Mouse (Mus musculus): Measurements from ENCODE around the gene Mllt3.

Gene Mllt3

GRCm38 (mm10) chr4:87761075-87761474, 272.1 kb downstream of the Mllt3 start:
- no peak for DNase-seq

- DNase-seq: no peak
Measured at GRCm38 (mm10) chr4:87760297-87760696, 272.9 kb downstream of the Mllt3 start.

GRCm38 (mm10) chr4:87759625-87760024, 273.5 kb downstream of the Mllt3 start:
- DNase-seq: no peak

- no peak for DNase-seq
Measured at GRCm38 (mm10) chr4:87759110-87759509, 274.1 kb downstream of the Mllt3 start.

GRCm38 (mm10) chr4:87751515-87751864, 281.7 kb downstream of the Mllt3 start:
- no peak for DNase-seq

GRCm38 (mm10) chr4:87750856-87751514, 282.2 kb downstream of the Mllt3 start:
- no peak for DNase-seq

GRCm38 (mm10) chr4:87749532-87750234, 283.5 kb downstream of the Mllt3 start:
- DNase-seq: no peak

- DNase-seq: no peak
Measured at GRCm38 (mm10) chr4:87745016-87745645, 288.0 kb downstream of the Mllt3 start.

- no peak for DNase-seq
Measured at GRCm38 (mm10) chr4:87739524-87740128, 293.5 kb downstream of the Mllt3 start.

GRCm38 (mm10) chr4:87739104-87739503, 294.1 kb downstream of the Mllt3 start:
- DNase-seq: no peak

GRCm38 (mm10) chr4:87737201-87737806, 295.9 kb downstream of the Mllt3 start:
- DNase-seq: no peak

GRCm38 (mm10) chr4:87736779-87737178, 296.4 kb downstream of the Mllt3 start:
- DNase-seq: no peak

- DNase-seq: no peak
Measured at GRCm38 (mm10) chr4:87731118-87731672, 302.0 kb downstream of the Mllt3 start.

- no peak for DNase-seq
Measured at GRCm38 (mm10) chr4:87728581-87728980, 304.6 kb downstream of the Mllt3 start.

GRCm38 (mm10) chr4:87723448-87723847, 309.7 kb downstream of the Mllt3 start:
- DNase-seq: no peak

All from thymus, postnatal 25 days (tissue).